Mouse (Mus musculus) kidney, embryonic 14.5 days (tissue): ENCODE data around the gene Myh9. TPM values are rescaled to one million over a fixed set of nuclear protein-coding genes. Genes with fewer than 3 reads are reported as not detected.
"Not testable (repeated sequence)": the region's sequence is repeated elsewhere in the genome, so short reads cannot be mapped to it uniquely, and the experiment has no call there.

Experiments
- ATAC-seq: fragments of 200-750 bp; cut with Nextera tagmentation; 2 replicates; pipeline ENCODE4 v1.8.0; 2017; ENCODE audit warnings: moderate number of reproducible peaks, mild to moderate bottlenecking, moderate TSS enrichment, moderate library complexity; ENCODE audit not compliant: low FRiP score, low TSS enrichment
- H3K27ac ChIP-seq: fragments of 300-500 bp; sonication (generic); 2 replicates; pipeline ENCODE4 v1.5.1; 2014; ENCODE audit warnings: low read depth, mild to moderate bottlenecking, low read length, moderate library complexity, mixed read lengths
- H3K27me3 ChIP-seq: fragments of 300-500 bp; sonication (generic); 2 replicates; pipeline ENCODE4 v1.6.1; 2014; ENCODE audit warnings: mild to moderate bottlenecking, low read length; ENCODE audit not compliant: control insufficient read depth, insufficient read depth
- H3K36me3 ChIP-seq: fragments of 300-500 bp; sonication (generic); 2 replicates; pipeline ENCODE4 v1.6.1; 2014; ENCODE audit warnings: low read length, mixed read lengths; ENCODE audit not compliant: control insufficient read depth, insufficient read depth
- H3K4me1 ChIP-seq: fragments of 300-500 bp; sonication (generic); 2 replicates; pipeline ENCODE4 v1.6.1; 2014; ENCODE audit warnings: low read length, mixed read lengths; ENCODE audit not compliant: control insufficient read depth, insufficient read depth
- H3K4me2 ChIP-seq: fragments of 300-500 bp; sonication (generic); replicated peaks from 2 replicates; pipeline ENCODE4 v1.6.1; 2014; ENCODE audit warnings: low read depth, mild to moderate bottlenecking, low read length
- H3K4me3 ChIP-seq: fragments of 300-500 bp; sonication (generic); 2 replicates; pipeline ENCODE4 v1.5.1; 2014; ENCODE audit warnings: mild to moderate bottlenecking, low read length
- H3K9ac ChIP-seq: fragments of 300-500 bp; sonication (generic); 2 replicates; pipeline ENCODE4 v1.6.1; 2014; ENCODE audit warnings: low read depth, mild to moderate bottlenecking, low read length, moderate library complexity
- H3K9me3 ChIP-seq: fragments of 300-500 bp; sonication (generic); 2 replicates; pipeline ENCODE4 v1.6.1; 2016; ENCODE audit warnings: low read length; ENCODE audit not compliant: control insufficient read depth
- WGBS: fragments of 180-500 bp; shearing (Covaris S2); extraction: QIAGEN DNeasy Blood & Tissue Kit; methylation state at CpG from one replicate; pipeline ENCODE4 v1.1.7; 2014; 5-methylcytosine and 5-hydroxymethylcytosine counted together
- polyA plus RNA-seq: library from polyadenylated mRNA; unstranded; fragments of >200 nt; fragmentation: Nextera tagmentation; extraction: Ambion mirVana; gene quantifications from 2 replicates; pipeline ENCODE4 v1.2.1, GENCODE M21; 2014

Myh9 gene
- polyA plus RNA-seq, 1 experiment from 2014 or later = 72.3 TPM

GRCm38 (mm10) chr15:77728739-77729138 is 113.2 kb downstream of the Myh9 start, which contains the start of gene Apol9b:
TSS of gene Apol9b (plus strand) at chr15:77729039.
- not testable (repeated sequence) for H3K9me3 ChIP-seq, H3K4me1 ChIP-seq, ATAC-seq

GRCm38 (mm10) chr15:77727745-77728144 is 114.2 kb downstream of the Myh9 start:
- not testable (repeated sequence) for H3K36me3 ChIP-seq

More at GRCm38 (mm10) chr15:77728739-77729138, 113.2 kb downstream of the Myh9 start, which contains the start of gene Apol9b:
- H3K4me2 ChIP-seq, H3K27me3 ChIP-seq, H3K36me3 ChIP-seq, H3K9ac ChIP-seq, H3K4me3 ChIP-seq, H3K27ac ChIP-seq: not testable (repeated sequence)
- WGBS = 80% methylated on average over 1 of the region's 4 CpGs

GRCm38 (mm10) chr15:77727139-77727538 is 114.8 kb downstream of the Myh9 start:
- H3K9me3 ChIP-seq, H3K9ac ChIP-seq, H3K27ac ChIP-seq, H3K4me2 ChIP-seq, H3K4me3 ChIP-seq, H3K27me3 ChIP-seq, H3K36me3 ChIP-seq, H3K4me1 ChIP-seq: not testable (repeated sequence)
- ATAC-seq = peak; percentile 50; the same call in 1 of the 2 replicates
- WGBS = 8% methylated on average over 3 of the region's 3 CpGs

More at GRCm38 (mm10) chr15:77727745-77728144, 114.2 kb downstream of the Myh9 start:
- not testable (repeated sequence) for H3K27me3 ChIP-seq, H3K27ac ChIP-seq, H3K9ac ChIP-seq, H3K4me1 ChIP-seq, H3K4me2 ChIP-seq, H3K4me3 ChIP-seq, ATAC-seq, H3K9me3 ChIP-seq
- WGBS = 89% methylated on average over 3 of the region's 3 CpGs

GRCm38 (mm10) chr15:77725393-77726020 is 116.5 kb downstream of the Myh9 start:
- not testable (repeated sequence) for H3K27me3 ChIP-seq, ATAC-seq, H3K4me2 ChIP-seq, H3K4me1 ChIP-seq, H3K9ac ChIP-seq, H3K9me3 ChIP-seq, H3K27ac ChIP-seq, H3K36me3 ChIP-seq, H3K4me3 ChIP-seq
- 81% methylated on average over 5 of the region's 6 CpGs for WGBS

- H3K9ac ChIP-seq, ATAC-seq, H3K4me1 ChIP-seq, H3K36me3 ChIP-seq, H3K4me3 ChIP-seq, H3K9me3 ChIP-seq, H3K4me2 ChIP-seq, H3K27ac ChIP-seq, H3K27me3 ChIP-seq: not testable (repeated sequence)
- 18% methylated on average over 2 of the region's 10 CpGs for WGBS
Observed at GRCm38 (mm10) chr15:77724208-77724911, 117.6 kb downstream of the Myh9 start.

GRCm38 (mm10) chr15:77721509-77721908 is 120.5 kb downstream of the Myh9 start:
- H3K27ac ChIP-seq, H3K9me3 ChIP-seq, H3K9ac ChIP-seq, H3K4me3 ChIP-seq, H3K36me3 ChIP-seq, ATAC-seq, H3K4me1 ChIP-seq, H3K4me2 ChIP-seq, H3K27me3 ChIP-seq: not testable (repeated sequence)
- no CpG with 5 or more reads among the region's 3 CpGs for whole genome bisulfite sequencing

GRCm38 (mm10) chr15:77718240-77718639 is 123.7 kb downstream of the Myh9 start:
- not testable (repeated sequence) for H3K4me3 ChIP-seq, H3K9ac ChIP-seq, H3K4me1 ChIP-seq, H3K4me2 ChIP-seq, H3K9me3 ChIP-seq, H3K36me3 ChIP-seq, H3K27ac ChIP-seq, ATAC-seq, H3K27me3 ChIP-seq
- 63% methylated on average over 2 of the region's 6 CpGs for WGBS

Other genes with a start within 250 kb of the Myh9 start
- gene Apol10b, start 246.1 kb downstream of the Myh9 start, polyA plus RNA-seq = 0.09 and 0.18 TPM in 2 replicates
- not detected in 2 replicates for gene Gm36245, start 242.9 kb downstream of the Myh9 start, polyA plus RNA-seq
- not detected in 2 replicates for gene Apol11b, start 198.9 kb downstream of the Myh9 start, polyA plus RNA-seq
- gene Apol7e, start 143.3 kb downstream of the Myh9 start, polyA plus RNA-seq = not detected in 2 replicates
- gene Apol9b, start 113.1 kb downstream of the Myh9 start, polyA plus RNA-seq = 0.34 TPM in 1 of 2 replicates, not detected in the other
- not detected in 2 replicates for gene Apol8, start 85.2 kb downstream of the Myh9 start, polyA plus RNA-seq
- 269 and 294 TPM in 2 replicates for gene Txn2, start 86.8 kb upstream of the Myh9 start, polyA plus RNA-seq
- gene Foxred2, start 114.5 kb upstream of the Myh9 start, polyA plus RNA-seq = 4.2 and 6.2 TPM in 2 replicates
- 188 and 247 TPM in 2 replicates for gene Eif3d, start 128.6 kb upstream of the Myh9 start, polyA plus RNA-seq